Mouse (Mus musculus): ENCODE results near the gene Tom1l1. TPM values are rescaled to one million over a fixed set of nuclear protein-coding genes. Genes with fewer than 3 reads are reported as not detected.

The Tom1l1 gene
- polyA plus RNA-seq, 1 experiment from 2014 or later: 17.6 TPM

DNA sequence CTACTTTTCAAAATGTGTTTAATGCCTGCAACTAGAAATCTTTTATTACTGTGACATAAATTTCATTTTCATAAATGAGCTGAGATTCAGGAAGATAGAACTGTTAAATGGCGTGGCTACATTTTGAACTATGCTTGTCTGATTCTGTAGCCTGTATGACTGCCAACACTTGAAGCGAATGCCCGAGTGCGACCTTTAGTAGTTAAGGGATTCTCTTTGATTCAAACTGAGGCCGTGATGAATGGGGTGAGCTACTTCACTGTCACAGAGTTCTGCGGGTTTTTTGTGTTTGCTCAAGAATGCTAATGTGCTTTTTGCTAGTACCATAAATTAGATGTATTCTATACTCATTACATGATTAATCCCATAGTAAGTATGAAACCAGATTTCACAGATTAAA is 2.2 kb upstream of the Tom1l1 start:
- Histone ChIP-seq H3K9me3 (no peaks in the 10 kb centered on the region), H3K4me3 (no peak overlapping the region), H3K4me2 (no peak overlapping the region), H3K4me1 (replicated peaks) (peaks cover 20% of the 10 kb centered on the region), H3K9ac (no peak overlapping the region), H3K36me3 (no peaks in the 10 kb centered on the region), H3K27me3 (peaks cover 11% of the 10 kb centered on the region; the same call in 1 of the 2 replicates), H3K27ac (no peak overlapping the region)
- 19% methylated on average over 6 of the region's 6 CpGs for WGBS
- no peak for ATAC-seq (ENCODE audit: low FRiP score)

DNA sequence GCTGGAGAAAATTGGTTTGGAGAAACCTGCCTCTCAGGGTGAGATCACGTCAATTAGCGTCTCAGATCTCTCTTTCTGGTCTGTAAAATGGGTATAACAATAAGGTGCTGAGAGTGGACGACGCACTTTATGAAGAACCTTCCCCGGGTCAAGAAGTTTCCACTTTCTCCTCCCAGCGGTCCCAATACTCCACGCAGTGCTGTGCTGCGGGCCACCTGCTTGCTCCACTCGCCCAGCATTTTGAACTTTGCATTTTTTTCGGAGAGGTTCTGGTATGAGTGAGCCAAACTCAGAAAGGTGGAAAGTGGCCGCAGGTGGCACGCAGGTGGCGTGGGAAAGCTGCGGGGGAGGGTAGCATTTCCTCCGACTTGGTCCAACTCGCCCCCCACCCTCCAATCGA is 1.1 kb downstream of the Tom1l1 start:
- H3K4me3 ChIP-seq: peak overlapping the region; percentile 55
- peaks cover 20% of the 10 kb centered on the region for H3K4me1 ChIP-seq (replicated peaks)
- no peak overlapping the region for H3K27ac ChIP-seq
- peak overlapping the region; percentile 82 for H3K4me2 ChIP-seq
- peak; percentile 46 for ATAC-seq (ENCODE audit: low FRiP score)
- no peaks in the 10 kb centered on the region for H3K9me3 ChIP-seq
- no peaks in the 10 kb centered on the region for H3K36me3 ChIP-seq
- under 1% methylated on average over 17 of the region's 17 CpGs for WGBS
- H3K9ac ChIP-seq: peak overlapping the region; percentile 74
- H3K27me3 ChIP-seq: peaks cover 11% of the 10 kb centered on the region; the same call in 1 of the 2 replicates

DNA sequence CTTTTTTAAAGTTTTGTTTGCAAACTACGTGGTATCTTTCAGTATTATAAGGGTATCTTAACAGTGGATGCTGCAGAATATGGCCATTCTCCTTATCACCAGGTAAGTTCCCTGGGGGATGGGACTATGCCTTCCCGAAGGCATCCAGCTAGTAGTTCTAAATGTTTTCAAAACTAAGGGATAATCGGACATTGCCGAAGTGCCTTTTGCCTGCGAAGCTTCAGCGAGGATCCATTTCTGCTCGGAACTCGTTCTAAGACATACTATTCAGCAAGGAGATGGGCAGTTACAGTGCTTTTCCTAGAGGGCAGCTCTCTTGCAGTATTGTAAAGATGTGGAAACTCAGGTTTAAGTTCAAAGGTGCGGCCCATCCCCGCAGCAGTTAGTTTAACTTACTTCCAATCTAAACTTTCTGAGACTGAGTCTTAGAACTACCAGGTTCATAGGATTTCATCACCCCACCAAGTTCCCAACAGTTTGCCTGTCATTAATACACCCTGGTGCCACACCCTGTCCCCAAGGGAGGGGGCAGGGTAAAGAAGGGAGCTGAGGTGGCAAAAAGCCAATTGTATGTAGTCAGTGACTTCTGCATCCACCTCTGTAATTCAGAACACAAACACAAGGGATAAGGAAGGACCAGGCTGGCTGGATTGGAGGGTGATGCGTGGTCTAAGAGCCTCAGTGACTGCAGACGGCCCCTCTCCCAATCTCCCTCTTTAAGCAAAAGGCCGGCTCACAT is 1.7 kb downstream of the Tom1l1 start:
- Histone ChIP-seq H3K9me3 (no peaks in the 10 kb centered on the region), H3K27ac (no peak overlapping the region), H3K4me2 (peak overlapping the region; percentile 82), H3K36me3 (no peaks in the 10 kb centered on the region), H3K27me3 (peaks cover 11% of the 10 kb centered on the region; the same call in 1 of the 2 replicates), H3K4me1 (replicated peaks) (peaks cover 20% of the 10 kb centered on the region), H3K4me3 (peak overlapping the region; percentile 55), H3K9ac (peak overlapping the region; percentile 74)
- 74% methylated on average over 13 of the region's 13 CpGs for WGBS
- no peak for ATAC-seq (ENCODE audit: low FRiP score)

DNA sequence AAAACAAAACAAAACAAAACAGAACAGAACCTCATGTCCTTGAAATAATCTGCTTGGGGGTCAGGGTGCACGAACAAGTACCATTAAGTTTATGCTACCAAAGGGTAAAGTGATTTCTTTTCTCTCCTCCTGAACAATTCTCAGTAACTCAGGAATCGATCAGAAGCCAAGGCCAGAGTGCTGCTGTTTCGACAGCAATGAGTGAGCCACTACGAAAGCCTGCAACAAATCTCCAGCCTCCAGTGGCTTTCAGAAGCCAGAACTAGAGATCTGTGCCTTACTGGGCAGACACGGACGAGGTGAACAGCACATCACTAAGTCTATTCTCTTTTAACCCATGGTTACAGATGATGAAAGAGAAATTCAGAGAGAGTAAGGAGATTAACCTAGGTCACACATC is 3.0 kb downstream of the Tom1l1 start:
- Histone ChIP-seq H3K4me2 (no peak overlapping the region), H3K36me3 (no peaks in the 10 kb centered on the region), H3K4me3 (no peak overlapping the region), H3K9ac (no peak overlapping the region; the same call in 1 of the 2 replicates), H3K9me3 (no peaks in the 10 kb centered on the region), H3K27ac (no peak overlapping the region), H3K27me3 (peaks cover 9% of the 10 kb centered on the region; the same call in 1 of the 2 replicates), H3K4me1 (replicated peaks) (peaks cover 16% of the 10 kb centered on the region)
- ATAC-seq (ENCODE audit: low FRiP score): no peak
- WGBS: 78% methylated on average over 6 of the region's 6 CpGs

DNA sequence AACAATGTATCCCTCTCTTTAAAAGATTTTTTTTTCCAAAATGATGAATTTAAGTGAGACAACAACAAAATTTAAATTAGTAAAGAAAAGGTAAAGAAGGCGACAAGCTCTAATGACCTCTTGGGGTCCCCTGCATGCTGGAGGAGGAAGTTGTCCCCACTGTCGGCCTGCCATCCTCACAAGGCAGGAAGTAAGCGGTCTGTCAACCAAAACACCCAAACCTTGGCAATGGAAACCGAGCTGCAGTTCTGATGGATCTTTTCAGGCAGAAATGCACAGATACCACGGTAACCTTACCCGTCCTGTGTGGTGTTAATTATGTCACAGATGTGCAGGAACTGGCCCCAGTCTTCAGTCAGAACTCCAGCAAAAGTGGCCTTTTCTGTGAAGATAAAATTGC is 3.4 kb downstream of the Tom1l1 start:
- Histone ChIP-seq H3K4me3 (no peak overlapping the region), H3K27ac (no peak overlapping the region)
- WGBS: 72% methylated on average over 6 of the region's 6 CpGs

DNA sequence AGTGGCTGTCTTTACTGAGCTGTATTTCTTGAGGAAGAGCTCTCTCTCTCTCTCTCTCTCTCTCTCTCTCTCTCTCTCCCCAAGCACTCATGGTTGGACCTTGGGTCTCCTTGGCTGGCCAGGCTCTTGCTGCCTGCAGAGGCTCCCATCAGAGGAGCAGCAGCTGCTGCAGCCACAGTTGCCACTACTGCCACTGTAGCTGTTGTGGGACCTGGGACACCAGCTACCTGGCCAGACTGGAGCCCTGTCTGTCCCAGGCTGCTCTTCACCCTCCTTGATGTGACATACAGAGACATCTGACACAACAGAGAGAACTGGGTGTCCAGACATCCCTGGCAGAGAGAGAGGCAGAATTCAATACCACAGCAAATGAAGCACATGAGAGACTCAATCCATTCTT is 7.0 kb downstream of the Tom1l1 start:
- Histone ChIP-seq H3K9me3 (no peaks in the 10 kb centered on the region), H3K4me1 (replicated peaks) (no peaks in the 10 kb centered on the region), H3K4me3 (no peak overlapping the region), H3K9ac (no peak overlapping the region), H3K36me3 (no peaks in the 10 kb centered on the region), H3K4me2 (no peak overlapping the region), H3K27ac (no peak overlapping the region), H3K27me3 (no peaks in the 10 kb centered on the region)
- ATAC-seq (ENCODE audit: low FRiP score): no peak

More for the DNA sequence above, 3.4 kb downstream of the Tom1l1 start:
- Histone ChIP-seq H3K4me1 (replicated peaks) (peaks cover 16% of the 10 kb centered on the region), H3K9ac (no peak overlapping the region), H3K9me3 (no peaks in the 10 kb centered on the region), H3K4me2 (no peak overlapping the region), H3K27me3 (peaks cover 9% of the 10 kb centered on the region; the same call in 1 of the 2 replicates), H3K36me3 (no peaks in the 10 kb centered on the region)
- ATAC-seq (ENCODE audit: low FRiP score): no peak

DNA sequence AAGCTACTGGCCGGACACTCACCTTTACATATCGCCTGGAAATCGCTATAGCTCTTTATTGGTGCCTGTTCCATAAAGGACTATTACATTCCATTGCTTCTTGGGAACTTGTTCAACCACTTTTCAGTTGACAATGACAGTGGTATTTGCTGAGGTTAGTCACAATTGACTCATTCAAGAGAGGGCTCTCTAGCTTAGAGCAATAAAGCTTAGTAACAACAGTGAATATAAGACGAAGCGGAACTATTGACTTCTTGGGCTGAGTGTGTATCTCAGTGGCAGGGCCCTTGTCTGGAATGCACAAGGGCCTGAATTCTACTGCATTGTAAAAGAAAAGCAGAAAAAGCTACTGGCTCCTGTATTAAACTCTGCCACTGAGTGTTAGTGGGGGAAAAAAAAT is 9.6 kb downstream of the Tom1l1 start:
- Histone ChIP-seq H3K27ac (no peak overlapping the region), H3K4me3 (no peak overlapping the region), H3K4me1 (replicated peaks) (no peaks in the 10 kb centered on the region), H3K9me3 (no peaks in the 10 kb centered on the region), H3K27me3 (no peaks in the 10 kb centered on the region), H3K4me2 (no peak overlapping the region), H3K36me3 (no peaks in the 10 kb centered on the region), H3K9ac (no peak overlapping the region)
- 90% methylated on average over 5 of the region's 5 CpGs for WGBS
- no peak for ATAC-seq (ENCODE audit: low FRiP score)

DNA sequence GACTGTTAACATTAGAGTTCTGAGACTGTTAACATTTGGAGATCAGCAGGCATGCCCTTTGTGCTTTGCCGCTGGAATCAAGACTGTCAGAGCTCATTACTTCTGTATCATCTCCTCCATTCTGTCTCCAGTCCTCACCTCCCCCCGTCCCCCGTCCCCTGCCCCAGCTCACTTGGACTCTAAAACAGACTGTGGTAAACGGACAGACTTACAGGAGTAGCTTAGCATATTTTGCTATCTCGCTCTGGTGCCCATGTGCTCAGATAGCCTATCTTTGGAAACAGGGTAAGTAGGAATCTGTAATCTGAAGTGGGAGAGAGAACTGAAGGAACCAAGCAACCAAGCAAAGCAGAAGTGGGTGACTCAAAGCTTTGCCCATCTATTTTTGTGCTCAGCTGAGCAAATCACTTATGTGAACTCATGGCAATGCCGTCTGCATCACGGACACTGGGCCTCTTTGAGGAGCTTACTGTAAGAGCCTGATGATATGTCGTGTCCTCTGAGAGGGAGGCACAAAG is 10.3 kb downstream of the Tom1l1 start:
- Histone ChIP-seq H3K4me3 (no peak overlapping the region), H3K36me3 (no peaks in the 10 kb centered on the region), H3K27ac (no peak overlapping the region), H3K27me3 (no peaks in the 10 kb centered on the region), H3K9me3 (no peaks in the 10 kb centered on the region), H3K4me2 (no peak overlapping the region), H3K4me1 (replicated peaks) (no peaks in the 10 kb centered on the region), H3K9ac (no peak overlapping the region)
- no peak for ATAC-seq (ENCODE audit: low FRiP score)
- 66% methylated on average over 8 of the region's 8 CpGs for WGBS

DNA sequence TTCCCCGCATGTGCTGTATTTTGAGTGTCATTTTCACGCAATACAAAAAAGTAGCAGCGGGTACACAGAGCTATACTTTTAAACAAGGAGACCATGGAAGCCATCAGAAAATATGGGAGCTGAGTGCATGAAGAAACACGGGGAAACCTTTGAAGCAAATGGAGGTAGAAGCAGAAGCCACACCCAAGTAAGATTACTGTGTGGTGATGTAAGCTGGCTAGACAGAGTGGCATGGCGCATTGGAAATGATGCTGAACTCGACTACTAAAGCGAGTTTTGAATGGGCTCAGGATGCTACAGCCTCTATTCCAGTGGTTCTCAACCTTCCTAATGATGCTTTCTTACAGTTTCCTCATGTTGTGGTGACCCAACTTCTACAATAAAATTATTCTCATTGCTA is 11.1 kb downstream of the Tom1l1 start:
- H3K9ac ChIP-seq: no peak overlapping the region
- no peaks in the 10 kb centered on the region for H3K36me3 ChIP-seq
- no peaks in the 10 kb centered on the region for H3K4me1 ChIP-seq (replicated peaks)
- no peak overlapping the region for H3K4me3 ChIP-seq
- no peak for ATAC-seq (ENCODE audit: low FRiP score)
- H3K4me2 ChIP-seq: no peak overlapping the region
- no peaks in the 10 kb centered on the region for H3K9me3 ChIP-seq
- 95% methylated on average over 7 of the region's 7 CpGs for WGBS
- H3K27me3 ChIP-seq: no peaks in the 10 kb centered on the region
- H3K27ac ChIP-seq: no peak overlapping the region

DNA sequence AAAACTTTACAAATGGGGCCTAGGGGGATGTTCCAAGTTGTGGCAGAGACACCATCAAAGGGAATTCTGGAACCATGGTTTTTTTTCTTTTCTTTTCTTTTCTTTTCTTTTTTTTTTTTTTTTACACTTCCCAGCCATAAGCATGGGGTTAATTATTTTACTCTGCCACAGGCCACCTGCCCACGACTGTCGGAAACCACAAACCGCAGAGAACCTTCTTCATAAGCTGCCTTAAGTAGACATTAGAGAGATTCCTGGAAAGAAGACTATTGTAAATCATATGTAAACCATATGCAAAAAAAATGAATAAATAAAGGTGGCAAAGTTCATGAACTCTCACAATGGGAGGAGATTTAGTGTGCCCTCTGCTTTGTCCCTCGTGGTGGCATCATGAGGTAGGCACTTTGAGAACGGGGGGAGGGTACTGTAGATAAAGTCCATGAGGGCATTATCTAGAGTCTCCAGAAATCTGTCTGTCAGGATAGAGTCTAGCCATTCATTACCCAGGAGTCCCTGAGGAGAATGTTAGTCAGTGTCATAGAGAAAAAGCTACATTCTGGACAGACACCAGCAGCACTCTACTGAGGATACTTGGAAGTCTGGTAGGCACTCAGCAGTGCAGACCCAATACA is 12.6 kb downstream of the Tom1l1 start:
- no peaks in the 10 kb centered on the region for H3K9me3 ChIP-seq
- H3K27me3 ChIP-seq: no peaks in the 10 kb centered on the region
- WGBS: 84% methylated on average over 5 of the region's 5 CpGs
- H3K27ac ChIP-seq: no peak overlapping the region
- no peak overlapping the region for H3K4me3 ChIP-seq
- no peaks in the 10 kb centered on the region for H3K4me1 ChIP-seq (replicated peaks)
- no peak for ATAC-seq (ENCODE audit: low FRiP score)
- no peak overlapping the region for H3K4me2 ChIP-seq
- H3K36me3 ChIP-seq: no peaks in the 10 kb centered on the region
- no peak overlapping the region for H3K9ac ChIP-seq

DNA sequence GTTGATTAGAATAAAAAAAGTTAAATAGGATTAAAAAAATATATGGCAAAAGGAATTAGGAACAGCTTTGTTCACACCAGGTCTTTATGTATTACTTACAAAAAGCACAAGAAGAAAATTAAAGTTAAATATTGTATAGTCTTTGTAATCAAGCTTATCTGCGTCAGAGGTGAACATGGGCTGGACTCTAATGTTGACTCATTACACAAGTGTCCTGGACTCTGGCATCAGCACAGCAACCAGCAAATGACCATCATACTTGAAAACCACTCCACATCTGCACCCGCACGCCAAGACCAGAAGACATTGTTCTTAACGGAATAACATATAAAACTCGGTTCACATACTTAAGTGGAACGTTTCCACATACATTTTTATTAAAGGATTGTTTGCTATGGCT is 20.8 kb downstream of the Tom1l1 start:
- no peak for ATAC-seq (ENCODE audit: low FRiP score)
- Histone ChIP-seq H3K9ac (no peak overlapping the region), H3K4me2 (no peak overlapping the region), H3K27ac (no peak overlapping the region), H3K4me3 (no peak overlapping the region), H3K9me3 (no peaks in the 10 kb centered on the region), H3K27me3 (no peaks in the 10 kb centered on the region), H3K4me1 (replicated peaks) (peaks cover 29% of the 10 kb centered on the region), H3K36me3 (0 out of 2 replicates have a peak, but pooled peaks cover 6% of the 10 kb centered on the region)
- WGBS: 97% methylated on average over 6 of the region's 6 CpGs

DNA sequence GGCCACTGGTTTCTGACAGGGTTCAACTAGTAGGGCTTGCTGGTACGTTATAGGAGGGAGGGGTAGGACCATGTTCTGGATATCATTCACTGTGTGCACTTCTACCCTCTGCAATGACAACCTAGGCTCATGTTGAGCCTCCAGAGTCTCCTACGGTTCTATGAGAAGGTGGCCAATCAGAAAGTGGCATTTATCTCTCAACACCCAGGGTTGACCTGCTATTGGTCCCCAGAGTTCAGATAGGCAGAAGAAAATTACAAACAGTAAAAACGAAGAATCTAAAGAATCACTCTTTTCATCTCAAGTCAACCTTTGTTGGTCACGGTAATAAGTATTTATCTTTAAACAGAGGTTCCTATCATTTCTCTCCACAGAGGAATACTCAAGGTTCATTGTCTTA is 21.2 kb downstream of the Tom1l1 start:
- Histone ChIP-seq H3K36me3 (peaks cover 6% of the 10 kb centered on the region; the same call in 1 of the 2 replicates), H3K4me1 (replicated peaks) (peaks cover 29% of the 10 kb centered on the region), H3K9ac (no peak overlapping the region), H3K4me2 (no peak overlapping the region), H3K4me3 (no peak overlapping the region), H3K27ac (no peak overlapping the region), H3K9me3 (no peaks in the 10 kb centered on the region), H3K27me3 (no peaks in the 10 kb centered on the region)
- ATAC-seq (ENCODE audit: low FRiP score): no peak
- 89% methylated on average over 4 of the region's 4 CpGs for WGBS
